Comparison of ENCODE assay signal across 26 mouse cellular contexts in genomic region chr10:97178468-97178867, GRCm38 (mm10).
DNase-seq lines count a peak whose midpoint lies in the region; ATAC-seq lines count a peak whose summit lies in the region.
"Had no signal": no experiment of that assay in that cellular context is flagged by ENCODE, and none has a peak within 500 bp of the region (broad histone marks: within the 10 kb centered on the region; RNA-seq: fewer than 3 reads in every experiment).

No protein-coding gene starts in this region.

- no peaks in the 10 kb centered on the region for H3K4me1 ChIP-seq in forebrain, embryonic 14.5 days (ENCODE audit: control insufficient read depth, insufficient read depth, low read length)
- H3K4me1 ChIP-seq in forebrain, embryonic 10.5 days: no peaks in the 10 kb centered on the region
- no peaks in the 10 kb centered on the region for H3K4me1 ChIP-seq in midbrain, embryonic 14.5 days (ENCODE audit: control insufficient read depth, insufficient read depth, low read length)
- H3K4me1 ChIP-seq in midbrain, embryonic 13.5 days (replicated peaks): no peaks in the 10 kb centered on the region
- H3K4me1 ChIP-seq: embryonic facial prominence, embryonic 12.5 days; embryonic facial prominence, embryonic 15.5 days; forebrain, embryonic 15.5 days; heart, embryonic 12.5 days; heart, embryonic 15.5 days; hindbrain, embryonic 12.5 days had no signal

- ATAC-seq in forebrain, embryonic 14.5 days: no peak; the same call in 1 of the 2 replicates
- ATAC-seq in midbrain, embryonic 14.5 days (ENCODE audit: low FRiP score, low TSS enrichment): no peak
- no peak for ATAC-seq in midbrain, embryonic 13.5 days
- ATAC-seq: activated CD4-positive, CD25-positive, alpha-beta regulatory T cell, adult 4 months; forebrain, embryonic 15.5 days; hindbrain, embryonic 16.5 days; inflammation-experienced regulatory T-cells, adult 6 months; intestine, embryonic 16.5 days had no signal

- peak; percentile 20 for DNase-seq in embryo, embryonic 10 days (ENCODE audit: low spot score)
- DNase-seq in embryo, embryonic 9.5 days (ENCODE audit: extremely low spot score): no peak
- DNase-seq in forebrain, embryonic 14.5 days (ENCODE audit: low spot score): peak; percentile 46
- DNase-seq in forebrain, embryonic 10.5 days (ENCODE audit: extremely low spot score, low spot score): no peak
- DNase-seq in midbrain, embryonic 14.5 days: peak; percentile 29
- DNase-seq: adrenal gland, adult 8-10 months; adrenal gland, postnatal 25 days; cerebellum, adult 18-20 months; cerebellum, adult 9-10 months; cerebellum, postnatal 14 days; gastrocnemius, postnatal 25 days; heart, adult 18-20 months; heart, postnatal 10 days; heart, postnatal 36 days; kidney, adult 18-20 months had no signal

- 68% methylated on average over 3 of the region's 3 CpGs for WGBS in forebrain, embryonic 14.5 days
- 84% methylated on average over 3 of the region's 3 CpGs for WGBS in forebrain, embryonic 10.5 days
- WGBS in midbrain, embryonic 14.5 days: 44% methylated on average over 3 of the region's 3 CpGs
- 43% methylated on average over 3 of the region's 3 CpGs for WGBS in midbrain, embryonic 13.5 days

- H3K4me3 ChIP-seq in forebrain, embryonic 14.5 days (ENCODE audit: low read depth, low read length): no peak overlapping the region
- no peak overlapping the region for H3K4me3 ChIP-seq in forebrain, embryonic 10.5 days
- H3K4me3 ChIP-seq in midbrain, embryonic 14.5 days (replicated peaks; ENCODE audit: low read depth, low read length): no peak overlapping the region
- no peak overlapping the region for H3K4me3 ChIP-seq in midbrain, embryonic 13.5 days (replicated peaks)
- H3K4me3 ChIP-seq: embryonic facial prominence, embryonic 12.5 days; embryonic facial prominence, embryonic 15.5 days; forebrain, embryonic 15.5 days; heart, embryonic 12.5 days; heart, embryonic 15.5 days; hindbrain, embryonic 12.5 days had no signal

- no peaks in the 10 kb centered on the region for H3K36me3 ChIP-seq in forebrain, embryonic 14.5 days (ENCODE audit: control insufficient read depth, insufficient read depth, low read length)
- H3K36me3 ChIP-seq in forebrain, embryonic 10.5 days (replicated peaks): no peaks in the 10 kb centered on the region
- H3K36me3 ChIP-seq in midbrain, embryonic 14.5 days (ENCODE audit: control insufficient read depth, insufficient read depth, low read length): no peaks in the 10 kb centered on the region
- no peaks in the 10 kb centered on the region for H3K36me3 ChIP-seq in midbrain, embryonic 13.5 days
- H3K36me3 ChIP-seq: embryonic facial prominence, embryonic 12.5 days; embryonic facial prominence, embryonic 15.5 days; forebrain, embryonic 15.5 days; heart, embryonic 12.5 days; heart, embryonic 15.5 days; hindbrain, embryonic 12.5 days had no signal

- no peaks in the 10 kb centered on the region for H3K27me3 ChIP-seq in forebrain, embryonic 14.5 days (replicated peaks; ENCODE audit: control insufficient read depth, insufficient read depth, low read length)
- no peaks in the 10 kb centered on the region for H3K27me3 ChIP-seq in forebrain, embryonic 10.5 days (ENCODE audit: poor library complexity, severe bottlenecking)
- no peaks in the 10 kb centered on the region for H3K27me3 ChIP-seq in midbrain, embryonic 14.5 days (ENCODE audit: control insufficient read depth, insufficient read depth, low read length)
- H3K27me3 ChIP-seq in midbrain, embryonic 13.5 days: no peaks in the 10 kb centered on the region
- H3K27me3 ChIP-seq: embryonic facial prominence, embryonic 12.5 days; embryonic facial prominence, embryonic 15.5 days; forebrain, embryonic 15.5 days; heart, embryonic 12.5 days; heart, embryonic 15.5 days; hindbrain, embryonic 12.5 days had no signal

- no peak overlapping the region for H3K9ac ChIP-seq in forebrain, embryonic 14.5 days (ENCODE audit: low read length)
- H3K9ac ChIP-seq in midbrain, embryonic 14.5 days (replicated peaks; ENCODE audit: low read length): no peak overlapping the region
- no peak overlapping the region for H3K9ac ChIP-seq in midbrain, embryonic 13.5 days (replicated peaks)
- H3K9ac ChIP-seq: embryonic facial prominence, embryonic 12.5 days; embryonic facial prominence, embryonic 15.5 days; forebrain, embryonic 15.5 days; heart, embryonic 12.5 days; heart, embryonic 15.5 days; hindbrain, embryonic 12.5 days had no signal

- H3K4me2 ChIP-seq in forebrain, embryonic 14.5 days (ENCODE audit: low read length): no peak overlapping the region
- H3K4me2 ChIP-seq in midbrain, embryonic 14.5 days (ENCODE audit: low read length): no peak overlapping the region
- no peak overlapping the region for H3K4me2 ChIP-seq in midbrain, embryonic 13.5 days (replicated peaks)
- H3K4me2 ChIP-seq: embryonic facial prominence, embryonic 12.5 days; embryonic facial prominence, embryonic 15.5 days; forebrain, embryonic 15.5 days; heart, embryonic 12.5 days; heart, embryonic 15.5 days; hindbrain, embryonic 12.5 days had no signal

- no peak overlapping the region for H3K27ac ChIP-seq in forebrain, embryonic 14.5 days (ENCODE audit: low read depth, low read length)
- H3K27ac ChIP-seq in forebrain, embryonic 10.5 days: no peak overlapping the region
- H3K27ac ChIP-seq in midbrain, embryonic 14.5 days (replicated peaks; ENCODE audit: low read depth, low read length): no peak overlapping the region
- no peak overlapping the region for H3K27ac ChIP-seq in midbrain, embryonic 13.5 days
- H3K27ac ChIP-seq: embryonic facial prominence, embryonic 12.5 days; embryonic facial prominence, embryonic 15.5 days; forebrain, embryonic 15.5 days; heart, embryonic 15.5 days; hindbrain, embryonic 12.5 days had no signal

- H3K9me3 ChIP-seq in forebrain, embryonic 14.5 days (replicated peaks; ENCODE audit: control insufficient read depth, low read length): no peaks in the 10 kb centered on the region
- H3K9me3 ChIP-seq in forebrain, embryonic 10.5 days: no peaks in the 10 kb centered on the region
- no peaks in the 10 kb centered on the region for H3K9me3 ChIP-seq in midbrain, embryonic 14.5 days (ENCODE audit: control insufficient read depth, low read length)
- no peaks in the 10 kb centered on the region for H3K9me3 ChIP-seq in midbrain, embryonic 13.5 days
- H3K9me3 ChIP-seq: embryonic facial prominence, embryonic 12.5 days; embryonic facial prominence, embryonic 15.5 days; forebrain, embryonic 15.5 days; heart, embryonic 12.5 days; heart, embryonic 15.5 days; hindbrain, embryonic 12.5 days had no signal

Comparison
In these comparisons a context has a peak if more than half of its experiments do, and no peak if none do; other contexts are left out.
1. DNase-seq: peak in embryo, embryonic 10 days (single experiment), forebrain, embryonic 14.5 days (single experiment) and midbrain, embryonic 14.5 days (single experiment); none in embryo, embryonic 9.5 days (single experiment) and forebrain, embryonic 10.5 days (single experiment).